Mouse (Mus musculus) MEL (cell line): ENCODE data around the gene Stam. TPM values are rescaled to one million over a fixed set of nuclear protein-coding genes. Genes with fewer than 3 reads are reported as not detected.

ENCODE experiments used
- DNase-seq: peaks from one replicate; pipeline ENCODE4 v3.0.0; 2011; ENCODE audit warnings: low read depth, low spot score
- H3K27ac ChIP-seq: 2 replicates; pipeline ENCODE4 v1.5.1; 2012; ENCODE audit warnings: low read depth, mild to moderate bottlenecking, control low read depth, low read length, moderate library complexity; ENCODE audit not compliant: control insufficient read depth
- H3K27me3 ChIP-seq, 2 experiments: fragments of 150-350 bp in 1 of 2; sonication (generic) in 1 of 2; 2 replicates each; pipeline ENCODE4 v1.6.1; 2012; ENCODE audit warnings: low read length in 2 of 2, mild to moderate bottlenecking in 2 of 2, improper control_type of control experiment in 1 of 2, moderate library complexity in 1 of 2; ENCODE audit not compliant: insufficient read depth in 2 of 2, control insufficient read depth in 1 of 2
- H3K36me3 ChIP-seq, 2 experiments: 2 replicates each; pipeline ENCODE4 v1.6.1; 2012 to 2014; ENCODE audit warnings: low read length in 2 of 2, improper control_type of control experiment in 1 of 2, inconsistent platforms in 1 of 2, mild to moderate bottlenecking in 1 of 2; ENCODE audit not compliant: insufficient read depth in 2 of 2, control insufficient read depth in 1 of 2
- H3K4me1 ChIP-seq, 2 experiments: fragments of 150-350 bp in 1 of 2; sonication (generic) in 1 of 2; 2 replicates each; pipeline ENCODE4 v1.6.1; 2012; ENCODE audit warnings: low read length in 2 of 2, improper control_type of control experiment in 1 of 2, mild to moderate bottlenecking in 1 of 2; ENCODE audit not compliant: insufficient read depth in 2 of 2, control insufficient read depth in 1 of 2
- H3K4me3 ChIP-seq, 2 experiments: fragments of 150-350 bp in 1 of 2; sonication (generic) in 1 of 2; 2 replicates each; pipeline ENCODE4 v1.5.1; 2012; ENCODE audit warnings: low read depth in 2 of 2, low read length in 2 of 2, mild to moderate bottlenecking in 2 of 2, moderate library complexity in 2 of 2, control low read depth in 1 of 2, improper control_type of control experiment in 1 of 2; ENCODE audit not compliant: control insufficient read depth in 1 of 2, insufficient read depth in 1 of 2
- H3K79me2 ChIP-seq: 2 replicates; pipeline ENCODE4 v1.6.1; 2012; ENCODE audit warnings: mild to moderate bottlenecking, low read length, moderate library complexity; ENCODE audit not compliant: control insufficient read depth, poor library complexity, insufficient read depth
- H3K9ac ChIP-seq: 2 replicates; pipeline ENCODE4 v1.6.1; 2012; ENCODE audit warnings: low read depth, mild to moderate bottlenecking, control low read depth, low read length, moderate library complexity; ENCODE audit not compliant: control insufficient read depth, poor library complexity, severe bottlenecking
- H3K9me3 ChIP-seq: fragments of 150-350 bp; sonication (generic); replicated peaks from 2 replicates; pipeline ENCODE4 v1.6.1; 2012; ENCODE audit warnings: mild to moderate bottlenecking, low read length, improper control_type of control experiment, moderate library complexity; ENCODE audit not compliant: insufficient read depth
- CHD2 ChIP-seq: IDR thresholded peaks from 2 replicates; pipeline ENCODE4 v1.6.1; 2011; ENCODE audit warnings: low read length, improper control_type of control experiment
- CTCF ChIP-seq, 3 experiments: IDR thresholded peaks in 2 of 3; conservative IDR thresholded peaks in 1 of 3; 2 replicates each; pipeline ENCODE4 v1.5.1; 2011 to 2012; ENCODE audit warnings: low read length in 3 of 3, low read depth in 2 of 3, mild to moderate bottlenecking in 2 of 3, improper control_type of control experiment in 1 of 3, inconsistent platforms in 1 of 3, mixed read lengths in 1 of 3, moderate library complexity in 1 of 3; ENCODE audit not compliant: control insufficient read depth in 1 of 3, insufficient read depth in 1 of 3, poor library complexity in 1 of 3, severe bottlenecking in 1 of 3
- ELF1 ChIP-seq: IDR thresholded peaks from 2 replicates; pipeline ENCODE4 v1.6.1; 2014; ENCODE audit warnings: low read depth, mild to moderate bottlenecking, inconsistent platforms, low read length, improper control_type of control experiment, moderate library complexity
- ETS1 ChIP-seq: IDR thresholded peaks from 2 replicates; pipeline ENCODE4 v1.6.1; 2012; ENCODE audit warnings: low read depth, mild to moderate bottlenecking, inconsistent platforms, low read length, improper control_type of control experiment, moderate library complexity
- HCFC1 ChIP-seq: IDR thresholded peaks from 2 replicates; pipeline ENCODE4 v1.6.1; 2012; ENCODE audit warnings: low read depth, mild to moderate bottlenecking, inconsistent platforms, low read length, improper control_type of control experiment, moderate library complexity
- JUND ChIP-seq: IDR thresholded peaks from 2 replicates; pipeline ENCODE4 v1.6.1; 2011; ENCODE audit warnings: low read depth, mild to moderate bottlenecking, improper control_type of control experiment, low read length
- KAT2A ChIP-seq: conservative IDR thresholded peaks from 2 replicates; pipeline ENCODE4 v1.6.1; 2012; ENCODE audit warnings: low read depth, low read length, improper control_type of control experiment, inconsistent platforms
- MXI1 ChIP-seq: IDR thresholded peaks from 2 replicates; pipeline ENCODE4 v1.6.1; 2011; ENCODE audit warnings: mild to moderate bottlenecking, low read depth, low read length, improper control_type of control experiment
- MYB ChIP-seq: IDR thresholded peaks from 2 replicates; pipeline ENCODE4 v1.6.1; 2011; ENCODE audit warnings: mild to moderate bottlenecking, low read depth, low read length, improper control_type of control experiment
- POLR2A ChIP-seq, 2 experiments: IDR thresholded peaks; 2 replicates each; pipeline ENCODE4 v1.6.1; 2011 to 2012; ENCODE audit warnings: low read length in 2 of 2, mild to moderate bottlenecking in 2 of 2, control low read depth in 1 of 2, improper control_type of control experiment in 1 of 2, low read depth in 1 of 2, moderate library complexity in 1 of 2; ENCODE audit not compliant: control insufficient read depth in 1 of 2, insufficient read depth in 1 of 2, poor library complexity in 1 of 2
- POLR2AphosphoS2 ChIP-seq: IDR thresholded peaks from 2 replicates; pipeline ENCODE4 v1.6.1; 2011; ENCODE audit warnings: low read length, improper control_type of control experiment
- POLR2AphosphoS5 ChIP-seq: IDR thresholded peaks from 2 replicates; pipeline ENCODE4 v1.6.1; 2012; ENCODE audit warnings: low read depth, borderline replicate concordance, mild to moderate bottlenecking, inconsistent platforms, low read length, moderate library complexity, mixed read lengths
- RAD21 ChIP-seq: IDR thresholded peaks from 2 replicates; pipeline ENCODE4 v1.6.1; 2011; ENCODE audit warnings: mild to moderate bottlenecking, low read depth, low read length, improper control_type of control experiment
- SIN3A ChIP-seq: IDR thresholded peaks from 2 replicates; pipeline ENCODE4 v1.6.1; 2012; ENCODE audit warnings: low read length, improper control_type of control experiment, inconsistent platforms
- SMC3 ChIP-seq: IDR thresholded peaks from 2 replicates; pipeline ENCODE4 v1.6.1; 2011; ENCODE audit warnings: low read depth, low read length, improper control_type of control experiment
- TAL1 ChIP-seq: IDR thresholded peaks from 2 replicates; pipeline ENCODE4 v1.6.1; 2012; ENCODE audit warnings: mild to moderate bottlenecking, inconsistent platforms, low read length, moderate library complexity, mixed read lengths
- TCF12 ChIP-seq: IDR thresholded peaks from 2 replicates; pipeline ENCODE4 v1.6.1; 2014; ENCODE audit warnings: low read depth, mild to moderate bottlenecking, inconsistent platforms, low read length, improper control_type of control experiment, moderate library complexity
- USF1 ChIP-seq: IDR thresholded peaks from 2 replicates; pipeline ENCODE4 v1.6.1; 2014; ENCODE audit warnings: low read depth, mild to moderate bottlenecking, inconsistent platforms, low read length, improper control_type of control experiment, moderate library complexity
- USF2 ChIP-seq, 2 experiments: IDR thresholded peaks; 2 replicates each; pipeline ENCODE4 v1.6.1; 2011 to 2012; ENCODE audit warnings: improper control_type of control experiment in 2 of 2, low read length in 2 of 2, borderline replicate concordance in 1 of 2, inconsistent platforms in 1 of 2, low read depth in 1 of 2, mild to moderate bottlenecking in 1 of 2; ENCODE audit not compliant: insufficient read depth in 1 of 2
- ZC3H11A ChIP-seq: IDR thresholded peaks from 2 replicates; pipeline ENCODE4 v1.6.1; 2012; ENCODE audit warnings: low read depth, mild to moderate bottlenecking, inconsistent platforms, low read length, improper control_type of control experiment
- ZMIZ1 ChIP-seq: IDR thresholded peaks from 2 replicates; pipeline ENCODE4 v1.6.1; 2012; ENCODE audit warnings: low read depth, mild to moderate bottlenecking, inconsistent platforms, low read length, improper control_type of control experiment, moderate library complexity
- ZNF384 ChIP-seq: IDR thresholded peaks from 2 replicates; pipeline ENCODE4 v1.6.1; 2012; ENCODE audit warnings: low read depth, mild to moderate bottlenecking, inconsistent platforms, low read length, improper control_type of control experiment
- polyA plus RNA-seq, 2 experiments: library from polyadenylated mRNA; stranded (reverse) in 1 of 2; unstranded in 1 of 2; fragments of >175 nt in 1 of 2; fragments of >200 nt in 1 of 2; gene quantifications; 2 replicates each; pipeline versions ENCODE4 v1.2.1 to v1.2.4; 2012; ENCODE audit warnings: low replicate concordance in 2 of 2, low read depth in 1 of 2; ENCODE audit not compliant: insufficient read length in 2 of 2, insufficient read depth in 1 of 2, missing spikeins in 1 of 2
- total RNA-seq: library from RNA; depleted of rRNA; stranded (reverse); fragments of 300-350 nt; gene quantifications from 2 replicates; pipeline ENCODE4 v1.2.3, GENCODE M21; 2012

Stam gene
- total and polyA plus RNA-seq, 3 experiments: 24.5 to 466 (median 29.6) TPM

DNA sequence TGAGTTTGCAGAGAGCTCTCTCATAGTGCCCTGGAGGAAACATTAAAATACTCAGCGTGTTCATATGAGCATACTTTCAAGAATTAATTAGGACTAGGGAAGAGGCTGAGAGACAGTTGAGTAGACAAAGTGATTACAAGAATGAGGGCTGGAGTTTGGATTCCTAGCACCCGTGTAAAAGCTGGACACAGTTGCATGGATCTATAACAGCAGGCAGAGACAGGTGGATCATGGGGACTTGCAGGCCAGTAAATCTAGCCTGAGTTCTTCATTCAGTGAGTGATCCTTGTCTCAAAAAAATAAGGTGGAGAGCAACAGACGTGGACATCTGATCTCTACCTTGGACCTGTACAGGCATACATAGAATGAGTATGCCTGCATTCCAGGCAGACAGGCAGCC, 85.1 kb downstream of the Stam start:
- Histone ChIP-seq H3K9ac (no peak overlapping the region), H3K4me3 (no peak overlapping the region), H3K79me2 (no peaks in the 10 kb centered on the region), H3K4me1 (no peaks in the 10 kb centered on the region; a peak in 1 of 4 replicates), H3K36me3 (peaks cover 2 to 6% of the 10 kb centered on the region in 2 experiments), H3K9me3 (no peaks in the 10 kb centered on the region), H3K27me3 (no peaks in the 10 kb centered on the region), H3K27ac (no peak overlapping the region)
- TF ChIP-seq MYB: no peak
- TF ChIP-seq TAL1: no peak
- TF ChIP-seq SIN3A: no peak
- TF ChIP-seq ZNF384: no peak
- TF ChIP-seq KAT2A: no peak
- TF ChIP-seq ETS1: no peak
- no peak for TF ChIP-seq ZMIZ1
- no peak for TF ChIP-seq JUND
- no peak for TF ChIP-seq RAD21
- no peak for TF ChIP-seq USF2 (IDR thresholded peaks at IDR 0.05; ENCODE audit: borderline replicate concordance in 1 of 2, insufficient read depth in 1 of 2, low read depth in 1 of 2, low read length in 2 of 2)
- no peak for TF ChIP-seq TCF12
- TF ChIP-seq POLR2AphosphoS2: no peak
- no peak for TF ChIP-seq CTCF (IDR thresholded peaks at IDR 0.05 in 2 of 3, conservative IDR thresholded peaks at IDR 0.05 in 1 of 3; ENCODE audit: control insufficient read depth in 1 of 3, insufficient read depth in 1 of 3, low read depth in 2 of 3, low read length in 3 of 3, poor library complexity in 1 of 3, severe bottlenecking in 1 of 3)
- DNase-seq: no peak

DNA sequence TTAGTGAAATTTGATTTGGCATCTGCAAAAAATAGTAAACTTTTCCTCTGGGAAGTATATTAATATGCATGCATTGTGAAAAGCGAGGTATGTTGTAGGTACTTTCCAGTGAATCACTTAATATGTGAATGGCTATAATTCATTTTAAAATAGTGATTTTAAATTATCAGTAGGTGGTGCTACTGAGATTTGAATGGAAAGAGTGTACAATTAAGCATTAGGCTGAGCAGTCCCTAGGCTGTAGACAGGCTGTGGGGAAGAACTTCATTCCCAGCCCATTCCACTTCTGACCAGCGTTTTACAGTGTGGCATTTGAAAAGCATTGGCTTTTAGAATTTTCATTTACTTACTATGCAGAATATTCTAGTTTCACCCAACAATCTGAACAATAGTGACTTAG, 85.9 kb downstream of the Stam start:
- TF ChIP-seq TAL1 (no peak), POLR2AphosphoS5 (no peak), MXI1 (no peak), ELF1 (no peak), HCFC1 (no peak), POLR2A (IDR thresholded peaks at IDR 0.05; ENCODE audit: control insufficient read depth in 1 of 2, insufficient read depth in 1 of 2, low read depth in 1 of 2, low read length in 2 of 2, poor library complexity in 1 of 2) (no peak), ZC3H11A (0 out of 2 replicates have a peak, but pooled peaks have one; percentile 33), CHD2 (no peak), SIN3A (no peak), USF1 (no peak), KAT2A (no peak), TCF12 (no peak), RAD21 (peak; percentile 36), CTCF (IDR thresholded peaks at IDR 0.05 in 2 of 3, conservative IDR thresholded peaks at IDR 0.05 in 1 of 3; ENCODE audit: control insufficient read depth in 1 of 3, insufficient read depth in 1 of 3, low read depth in 2 of 3, low read length in 3 of 3, poor library complexity in 1 of 3, severe bottlenecking in 1 of 3) (peak in 1 of 3 experiments; percentile 26; a peak in 2 of 6 replicates), SMC3 (peak; percentile 43), USF2 (IDR thresholded peaks at IDR 0.05; ENCODE audit: borderline replicate concordance in 1 of 2, insufficient read depth in 1 of 2, low read depth in 1 of 2, low read length in 2 of 2) (no peak)
- no peak for DNase-seq
- no peak overlapping the region for H3K27ac ChIP-seq

More for the DNA sequence above, 85.9 kb downstream of the Stam start:
- no peaks in the 10 kb centered on the region for H3K9me3 ChIP-seq
- H3K79me2 ChIP-seq: no peaks in the 10 kb centered on the region
- no peaks in the 10 kb centered on the region; a peak in 1 of 4 replicates for H3K4me1 ChIP-seq
- H3K36me3 ChIP-seq: peaks cover 1 to 2% of the 10 kb centered on the region in 2 experiments
- H3K4me3 ChIP-seq: no peak overlapping the region
- no peak overlapping the region for H3K9ac ChIP-seq
- no peaks in the 10 kb centered on the region for H3K27me3 ChIP-seq
